Comparison of ENCODE assay signal across 8 mouse cellular contexts in the genomic region with DNA sequence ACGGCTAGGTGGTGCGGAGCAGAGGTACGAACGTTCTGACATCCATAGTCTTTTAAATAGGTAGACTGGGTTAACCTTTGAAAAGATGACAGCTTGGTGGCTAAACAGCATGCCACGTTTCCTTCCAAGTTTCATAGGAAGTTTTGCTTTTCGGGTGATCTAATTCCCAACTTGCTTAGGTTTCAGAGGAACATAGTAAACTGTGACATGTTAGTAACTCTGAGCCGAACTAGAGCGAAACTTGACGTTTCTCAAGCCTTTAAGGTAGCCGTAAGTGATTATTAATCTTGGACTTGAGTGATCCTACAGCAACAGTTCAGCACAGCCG. TPM values are rescaled to one million over a fixed set of nuclear protein-coding genes. Genes with fewer than 3 reads are reported as not detected.
DNase-seq lines count a peak whose midpoint lies in the region; ATAC-seq and TF ChIP-seq lines count a peak whose summit lies in the region.

No protein-coding gene starts in this region.

- POLR2A ChIA-PET in Patski (lab: Charles Lee), result interaction anchor here (1.6 kb wide), 1 partner anchor 18 kb away, joined by 3 read pairs; no protein-coding TSS in a partner anchor

- no peak for TF ChIP-seq CTCF in heart, postnatal 0 days (IDR thresholded peaks at IDR 0.05; ENCODE audit: low read depth)
- TF ChIP-seq CTCF in Patski (IDR thresholded peaks at IDR 0.05), result no peak

- H3K4me3 ChIP-seq in heart, postnatal 0 days (ENCODE audit: low read depth, low read length), result peak overlapping the region; percentile 96
- peak overlapping the region; percentile 82 for H3K4me3 ChIP-seq in hindbrain, embryonic 11.5 days (ENCODE audit: low read depth, low read length)
- H3K4me3 ChIP-seq in midbrain, embryonic 12.5 days, result peak overlapping the region; percentile 71

- H3K4me1 ChIP-seq in heart, postnatal 0 days (ENCODE audit: control insufficient read depth, insufficient read depth), result peaks cover 9% of the 10 kb centered on the region; the same call in 1 of the 2 replicates
- peaks cover 3% of the 10 kb centered on the region; the same call in 1 of the 2 replicates for H3K4me1 ChIP-seq in hindbrain, embryonic 11.5 days (replicated peaks; ENCODE audit: control insufficient read depth, insufficient read depth, low read length)
- H3K4me1 ChIP-seq in midbrain, embryonic 12.5 days, result peaks cover 14% of the 10 kb centered on the region

- H3K36me3 ChIP-seq in heart, postnatal 0 days (replicated peaks; ENCODE audit: control insufficient read depth, insufficient read depth, low read length), result peaks cover 15% of the 10 kb centered on the region; the same call in 1 of the 2 replicates
- no peaks in the 10 kb centered on the region for H3K36me3 ChIP-seq in hindbrain, embryonic 11.5 days (ENCODE audit: control insufficient read depth, insufficient read depth, low read length)
- H3K36me3 ChIP-seq in midbrain, embryonic 12.5 days, result peaks cover 21% of the 10 kb centered on the region; the same call in 1 of the 2 replicates

- ATAC-seq in heart, postnatal 0 days (ENCODE audit: insufficient read depth, low read depth), result no peak
- ATAC-seq in Patski, result peak; percentile 2
- no peak for ATAC-seq in hindbrain, embryonic 11.5 days (ENCODE audit: low FRiP score)
- ATAC-seq in midbrain, embryonic 12.5 days (ENCODE audit: low FRiP score, low read depth), result no peak

- H3K9ac ChIP-seq in heart, postnatal 0 days (replicated peaks; ENCODE audit: low read depth, low read length), result peak overlapping the region; percentile 95
- peak overlapping the region; percentile 82 for H3K9ac ChIP-seq in hindbrain, embryonic 11.5 days (ENCODE audit: low read depth, low read length)
- H3K9ac ChIP-seq in midbrain, embryonic 12.5 days (replicated peaks), result peak overlapping the region; percentile 79

- TF ChIP-seq EP300 in heart, postnatal 0 days (IDR thresholded peaks at IDR 0.05; ENCODE audit: low read depth), result no peak

- H3K27ac ChIP-seq in heart, postnatal 0 days (ENCODE audit: low read depth), result peak overlapping the region; percentile 97
- peak overlapping the region; percentile 84 for H3K27ac ChIP-seq in hindbrain, embryonic 11.5 days (ENCODE audit: low read depth, low read length)
- peak overlapping the region; percentile 91 for H3K27ac ChIP-seq in midbrain, embryonic 12.5 days (replicated peaks)

- H3K9me3 ChIP-seq in heart, postnatal 0 days (replicated peaks; ENCODE audit: control insufficient read depth, low read length), result no peaks in the 10 kb centered on the region
- no peaks in the 10 kb centered on the region for H3K9me3 ChIP-seq in hindbrain, embryonic 11.5 days (ENCODE audit: control insufficient read depth, low read length)
- H3K9me3 ChIP-seq in midbrain, embryonic 12.5 days, result no peaks in the 10 kb centered on the region

- CTCF ChIA-PET in Patski (lab: Charles Lee), result interaction anchor here (0.8 kb wide), 1 partner anchor 14 kb away, joined by 3 read pairs; no protein-coding TSS in a partner anchor

- DNase-seq in heart, postnatal 0 days (ENCODE audit: low spot score), result peak; percentile 21
- DNase-seq in heart, postnatal 10 days, result no peak
- DNase-seq in Patski (ENCODE audit: low read depth, low spot score), result no peak
- DNase-seq in hindbrain, embryonic 11.5 days (ENCODE audit: low spot score), result no peak
- DNase-seq in left cerebral cortex, adult 9 months (ENCODE audit: low spot score in 2 of 2), result no peak
- DNase-seq in thymus, postnatal 36 days, result no peak
- DNase-seq in layer of hippocampus, adult 8-10 months (ENCODE audit: low spot score in 2 of 2), result no peak

- H3K4me2 ChIP-seq in heart, postnatal 0 days (ENCODE audit: low read depth, low read length), result peak overlapping the region; percentile 71
- peak overlapping the region; percentile 49 for H3K4me2 ChIP-seq in hindbrain, embryonic 11.5 days (replicated peaks; ENCODE audit: low read depth, low read length)
- peak overlapping the region; percentile 73 for H3K4me2 ChIP-seq in midbrain, embryonic 12.5 days (replicated peaks)

- 2% methylated on average over 11 of the region's 11 CpGs for WGBS in heart, postnatal 0 days
- 10% methylated on average over 11 of the region's 11 CpGs for WGBS in hindbrain, embryonic 11.5 days
- 7% methylated on average over 11 of the region's 11 CpGs for WGBS in midbrain, embryonic 12.5 days

- in situ Hi-C loops in Patski (cut with MboI; ENCODE audit: low pct_unique_long_range_greater_than_20kb), result loop anchor here (25.0 kb wide), 1 partner anchor 1022 kb away; a partner anchor contains a TSS

- intact Hi-C loops in heart, postnatal 10 days (cut with DNase I), result no loop called here

- H3K27me3 ChIP-seq in heart, postnatal 0 days (ENCODE audit: control insufficient read depth, insufficient read depth, low read length), result no peaks in the 10 kb centered on the region
- no peaks in the 10 kb centered on the region for H3K27me3 ChIP-seq in Patski
- no peaks in the 10 kb centered on the region for H3K27me3 ChIP-seq in hindbrain, embryonic 11.5 days (ENCODE audit: control insufficient read depth, insufficient read depth, low read length)
- no peaks in the 10 kb centered on the region for H3K27me3 ChIP-seq in midbrain, embryonic 12.5 days

RNA-seq across cellular contexts. Expression of a gene that starts 0.8 kb away (rescaled TPM):
- 4.5 and 5.6 TPM in 2 replicates for total RNA-seq in heart, postnatal 0 days (2014; rRNA removed; ENCODE audit: low replicate concordance)
- polyA plus RNA-seq in heart, postnatal 0 days (2015; fragmentation: Nextera tagmentation; extraction: Ambion mirVana), result 30.1 and 31.2 TPM in 2 replicates
- total RNA-seq in heart, postnatal 10 days (2021), result 10 to 100 TPM; 25.7 to 25.9 TPM
- 44.2 TPM for polyA plus RNA-seq in Patski (2021)
- 44.4 and 46.3 TPM in 2 replicates for polyA plus RNA-seq in hindbrain, embryonic 11.5 days (2014; fragmentation: Nextera tagmentation; extraction: Ambion mirVana)
- 41.8 and 46.4 TPM in 2 replicates for polyA plus RNA-seq in midbrain, embryonic 12.5 days (2016; fragmentation: Nextera tagmentation; extraction: Ambion mirVana)
- total RNA-seq in layer of hippocampus, adult 8-10 months (2022), result 10 to 100 TPM; 45.7 to 49.7 (median 46.0) TPM

RNA-seq across cellular contexts. Expression of a gene that starts 0.8 kb away (rescaled TPM):
- total RNA-seq in heart, postnatal 0 days (2014; rRNA removed; ENCODE audit: low replicate concordance), result 20.5 and 47.7 TPM in 2 replicates
- 11.6 and 12.0 TPM in 2 replicates for polyA plus RNA-seq in heart, postnatal 0 days (2015; fragmentation: Nextera tagmentation; extraction: Ambion mirVana)
- total RNA-seq in heart, postnatal 10 days (2021), result 10 to 100 TPM; 11.7 to 14.7 TPM
- 31.2 TPM for polyA plus RNA-seq in Patski (2021)
- 20.1 and 21.8 TPM in 2 replicates for polyA plus RNA-seq in hindbrain, embryonic 11.5 days (2014; fragmentation: Nextera tagmentation; extraction: Ambion mirVana)
- polyA plus RNA-seq in midbrain, embryonic 12.5 days (2016; fragmentation: Nextera tagmentation; extraction: Ambion mirVana), result 20.4 and 20.6 TPM in 2 replicates
- total RNA-seq in layer of hippocampus, adult 8-10 months (2022), result 10 to 100 TPM; 45.2 to 56.5 (median 49.3) TPM
